Mouse (Mus musculus): ENCODE results near the gene Man1b1. TPM values are rescaled to one million over a fixed set of nuclear protein-coding genes. Genes with fewer than 3 reads are reported as not detected.
A peak's percentile ranks its signal among the peaks of the same experiment; 100 is the strongest.

Gene Man1b1
- total RNA-seq, 1 experiment, result 73.0 TPM

DNA sequence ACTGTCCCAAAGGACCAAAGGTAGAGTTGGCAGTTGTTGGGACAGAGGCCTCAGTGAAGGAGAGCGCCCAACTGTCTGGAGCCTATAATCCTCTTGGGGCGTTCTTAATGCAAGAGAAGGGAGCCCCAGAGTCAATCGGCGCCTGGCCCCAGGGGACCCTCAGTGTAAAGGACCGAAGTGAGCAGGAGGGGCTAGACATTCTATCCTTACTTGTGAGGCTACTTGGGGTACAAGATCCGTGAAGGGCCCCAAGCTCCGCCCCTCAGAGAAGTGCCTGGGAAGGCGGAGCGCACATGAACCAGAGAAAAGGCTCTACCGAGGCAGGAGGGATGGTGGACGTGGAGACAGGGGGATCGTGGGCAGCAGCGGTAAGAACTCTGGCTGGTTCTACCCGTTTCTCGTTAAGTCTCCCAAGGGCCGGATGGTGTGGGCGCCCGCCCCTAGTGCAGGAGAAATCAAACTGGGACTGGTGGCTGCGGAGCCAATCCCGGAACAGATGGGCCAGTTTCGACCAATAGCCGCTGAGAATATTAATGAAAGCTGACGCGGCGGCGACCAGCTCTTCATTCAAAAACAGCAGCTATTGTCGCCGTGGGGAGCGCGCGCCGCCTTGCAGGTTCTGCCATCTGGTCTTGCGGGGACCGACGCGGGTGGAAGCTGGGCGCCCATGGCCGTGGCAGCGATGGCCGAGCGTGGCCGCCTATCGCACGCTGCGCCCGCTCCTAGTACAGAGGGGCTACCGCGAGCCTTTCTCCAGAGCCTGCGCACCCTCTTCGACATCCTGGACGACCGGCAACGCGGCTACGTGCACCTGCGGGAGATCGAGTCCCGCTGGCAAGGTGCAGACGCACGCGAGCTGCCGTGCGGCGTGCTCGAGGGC lies 39.9 kb downstream of the Man1b1 start, which contains the start of gene Sapcd2:
Gene Sapcd2, plus strand, starts transcription at position 558 of the 880 bp plus-strand sequence.
- Histone ChIP-seq H3K36me3 (ENCODE audit: control insufficient read depth, insufficient read depth, low read length, poor library complexity, severe bottlenecking) (peaks cover 29% of the 10 kb centered on the region), H3K9me3 (ENCODE audit: control insufficient read depth, insufficient read depth, low read depth, low read length) (no peaks in the 10 kb centered on the region), H3K27ac (ENCODE audit: insufficient read depth, low read depth, low read length, poor library complexity, severe bottlenecking) (peak within 1 kb of the TSS; percentile 30; the same call in 1 of the 2 replicates), H3K4me3 (ENCODE audit: insufficient read depth in 1 of 2, low read depth in 1 of 2, low read length in 2 of 2, poor library complexity in 1 of 2, severe bottlenecking in 1 of 2) (peak within 1 kb of the TSS; percentile 70 to 78), H3K9ac (ENCODE audit: insufficient read depth, low read depth, low read length, poor library complexity, severe bottlenecking) (peak within 1 kb of the TSS; percentile 80), H3K4me1 (ENCODE audit: control insufficient read depth in 2 of 2, insufficient read depth in 2 of 2, low read length in 2 of 2, poor library complexity in 1 of 2) (peaks cover 0 to 4% of the 10 kb centered on the region in 2 experiments; a peak in 1 of 4 replicates)
- in situ Hi-C loops (cut with MboI; ENCODE audit: low sequenced_read_pairs in 2 of 2, unreplicated experiment in 2 of 2), result no loop called here
- DNase-seq (ENCODE audit: low read depth, low spot score), result peak; percentile 81
- peak; percentile 40; the same call in 1 of the 2 replicates for TF ChIP-seq CHD2 (IDR thresholded peaks at IDR 0.05; ENCODE audit: low read depth, low read length)
- TF ChIP-seq MAFK (IDR thresholded peaks at IDR 0.05; ENCODE audit: insufficient read depth, low read depth, low read length), result no peak

GRCm38 (mm10) chr2:25372644-25373391 lies 40.7 kb downstream of the Man1b1 start:
- peak overlapping the region; percentile 78 for H3K9ac ChIP-seq (ENCODE audit: insufficient read depth, low read depth, low read length, poor library complexity, severe bottlenecking)
- TF ChIP-seq ZC3H11A (IDR thresholded peaks at IDR 0.05; ENCODE audit: borderline replicate concordance, low read depth, low read length) (no peak), MAFK (IDR thresholded peaks at IDR 0.05; ENCODE audit: insufficient read depth, low read depth, low read length) (no peak), CHD2 (IDR thresholded peaks at IDR 0.05; ENCODE audit: low read depth, low read length) (no peak), HCFC1 (IDR thresholded peaks at IDR 0.05; ENCODE audit: borderline replicate concordance, insufficient read depth, low read length) (no peak), ZNF384 (IDR thresholded peaks at IDR 0.05; ENCODE audit: low read depth, low read length) (no peak)
- H3K9me3 ChIP-seq (ENCODE audit: control insufficient read depth, insufficient read depth, low read depth, low read length), result no peaks in the 10 kb centered on the region
- peaks cover 0 to 4% of the 10 kb centered on the region in 2 experiments; a peak in 1 of 4 replicates for H3K4me1 ChIP-seq (ENCODE audit: control insufficient read depth in 2 of 2, insufficient read depth in 2 of 2, low read length in 2 of 2, poor library complexity in 1 of 2)
- H3K36me3 ChIP-seq (ENCODE audit: control insufficient read depth, insufficient read depth, low read length, poor library complexity, severe bottlenecking), result peaks cover 33% of the 10 kb centered on the region
- peak overlapping the region; percentile 70 to 78 for H3K4me3 ChIP-seq (ENCODE audit: insufficient read depth in 1 of 2, low read depth in 1 of 2, low read length in 2 of 2, poor library complexity in 1 of 2, severe bottlenecking in 1 of 2)
- in situ Hi-C loops (cut with MboI; ENCODE audit: low sequenced_read_pairs in 2 of 2, unreplicated experiment in 2 of 2), result no loop called here
- DNase-seq (ENCODE audit: low read depth, low spot score), result no peak
- no peak overlapping the region for H3K27ac ChIP-seq (ENCODE audit: insufficient read depth, low read depth, low read length, poor library complexity, severe bottlenecking)

GRCm38 (mm10) chr2:25373431-25373830 lies 41.3 kb downstream of the Man1b1 start:
- in situ Hi-C loops (cut with MboI; ENCODE audit: low sequenced_read_pairs in 2 of 2, unreplicated experiment in 2 of 2), result no loop called here
- H3K4me1 ChIP-seq (ENCODE audit: control insufficient read depth in 2 of 2, insufficient read depth in 2 of 2, low read length in 2 of 2, poor library complexity in 1 of 2), result peaks cover 0 to 4% of the 10 kb centered on the region in 2 experiments; a peak in 1 of 4 replicates

DNA sequence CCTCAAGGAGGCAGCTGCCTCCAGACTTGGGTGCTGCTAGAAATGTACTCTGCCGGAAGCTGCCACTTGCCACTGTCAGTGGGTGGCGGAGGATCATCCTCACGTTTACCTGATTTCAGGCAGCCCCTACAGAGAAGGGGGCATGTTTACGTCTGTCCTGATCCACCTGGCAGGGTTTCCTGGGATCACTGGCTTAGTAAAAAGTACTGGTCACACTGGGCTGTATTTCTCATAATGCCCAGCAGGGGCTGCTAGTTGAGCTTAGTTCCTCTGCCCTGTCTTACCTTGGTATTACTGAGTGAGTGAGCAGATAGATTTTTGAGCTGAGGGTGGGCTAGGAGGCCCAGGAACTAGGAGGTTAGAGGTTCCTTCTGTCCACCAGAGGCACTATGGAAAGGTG lies 44.5 kb downstream of the Man1b1 start:
- no peak overlapping the region for H3K27ac ChIP-seq (ENCODE audit: insufficient read depth, low read depth, low read length, poor library complexity, severe bottlenecking)
- DNase-seq (ENCODE audit: low read depth, low spot score), result no peak
- TF ChIP-seq ZC3H11A (IDR thresholded peaks at IDR 0.05; ENCODE audit: borderline replicate concordance, low read depth, low read length), result no peak
- TF ChIP-seq MAFK (IDR thresholded peaks at IDR 0.05; ENCODE audit: insufficient read depth, low read depth, low read length), result no peak
- TF ChIP-seq CHD2 (IDR thresholded peaks at IDR 0.05; ENCODE audit: low read depth, low read length), result no peak
- TF ChIP-seq ZNF384 (IDR thresholded peaks at IDR 0.05; ENCODE audit: low read depth, low read length), result no peak
- no peak for TF ChIP-seq HCFC1 (IDR thresholded peaks at IDR 0.05; ENCODE audit: borderline replicate concordance, insufficient read depth, low read length)

More at GRCm38 (mm10) chr2:25373431-25373830, 41.3 kb downstream of the Man1b1 start:
- no peak overlapping the region for H3K27ac ChIP-seq (ENCODE audit: insufficient read depth, low read depth, low read length, poor library complexity, severe bottlenecking)
- peaks cover 38% of the 10 kb centered on the region for H3K36me3 ChIP-seq (ENCODE audit: control insufficient read depth, insufficient read depth, low read length, poor library complexity, severe bottlenecking)
- no peaks in the 10 kb centered on the region for H3K9me3 ChIP-seq (ENCODE audit: control insufficient read depth, insufficient read depth, low read depth, low read length)
- DNase-seq (ENCODE audit: low read depth, low spot score), result no peak
- H3K4me3 ChIP-seq (ENCODE audit: insufficient read depth in 1 of 2, low read depth in 1 of 2, low read length in 2 of 2, poor library complexity in 1 of 2, severe bottlenecking in 1 of 2), result peak overlapping the region; percentile 70 to 78
- TF ChIP-seq HCFC1 (IDR thresholded peaks at IDR 0.05; ENCODE audit: borderline replicate concordance, insufficient read depth, low read length) (no peak), ZC3H11A (IDR thresholded peaks at IDR 0.05; ENCODE audit: borderline replicate concordance, low read depth, low read length) (no peak), MAFK (IDR thresholded peaks at IDR 0.05; ENCODE audit: insufficient read depth, low read depth, low read length) (no peak), CHD2 (IDR thresholded peaks at IDR 0.05; ENCODE audit: low read depth, low read length) (no peak), ZNF384 (IDR thresholded peaks at IDR 0.05; ENCODE audit: low read depth, low read length) (no peak)
- no peak overlapping the region for H3K9ac ChIP-seq (ENCODE audit: insufficient read depth, low read depth, low read length, poor library complexity, severe bottlenecking)

More for the DNA sequence above, 44.5 kb downstream of the Man1b1 start:
- in situ Hi-C loops (cut with MboI; ENCODE audit: low sequenced_read_pairs in 2 of 2, unreplicated experiment in 2 of 2), result no loop called here
- Histone ChIP-seq H3K9ac (ENCODE audit: insufficient read depth, low read depth, low read length, poor library complexity, severe bottlenecking) (no peak overlapping the region), H3K9me3 (ENCODE audit: control insufficient read depth, insufficient read depth, low read depth, low read length) (no peaks in the 10 kb centered on the region), H3K4me1 (ENCODE audit: control insufficient read depth in 2 of 2, insufficient read depth in 2 of 2, low read length in 2 of 2, poor library complexity in 1 of 2) (peaks cover 0 to 12% of the 10 kb centered on the region in 2 experiments; a peak in 2 of 4 replicates), H3K4me3 (ENCODE audit: insufficient read depth in 1 of 2, low read depth in 1 of 2, low read length in 2 of 2, poor library complexity in 1 of 2, severe bottlenecking in 1 of 2) (no peak overlapping the region), H3K36me3 (ENCODE audit: control insufficient read depth, insufficient read depth, low read length, poor library complexity, severe bottlenecking) (peaks cover 41% of the 10 kb centered on the region)
